19 mouse cellular contexts compared by ENCODE assay signal in the genomic region with DNA sequence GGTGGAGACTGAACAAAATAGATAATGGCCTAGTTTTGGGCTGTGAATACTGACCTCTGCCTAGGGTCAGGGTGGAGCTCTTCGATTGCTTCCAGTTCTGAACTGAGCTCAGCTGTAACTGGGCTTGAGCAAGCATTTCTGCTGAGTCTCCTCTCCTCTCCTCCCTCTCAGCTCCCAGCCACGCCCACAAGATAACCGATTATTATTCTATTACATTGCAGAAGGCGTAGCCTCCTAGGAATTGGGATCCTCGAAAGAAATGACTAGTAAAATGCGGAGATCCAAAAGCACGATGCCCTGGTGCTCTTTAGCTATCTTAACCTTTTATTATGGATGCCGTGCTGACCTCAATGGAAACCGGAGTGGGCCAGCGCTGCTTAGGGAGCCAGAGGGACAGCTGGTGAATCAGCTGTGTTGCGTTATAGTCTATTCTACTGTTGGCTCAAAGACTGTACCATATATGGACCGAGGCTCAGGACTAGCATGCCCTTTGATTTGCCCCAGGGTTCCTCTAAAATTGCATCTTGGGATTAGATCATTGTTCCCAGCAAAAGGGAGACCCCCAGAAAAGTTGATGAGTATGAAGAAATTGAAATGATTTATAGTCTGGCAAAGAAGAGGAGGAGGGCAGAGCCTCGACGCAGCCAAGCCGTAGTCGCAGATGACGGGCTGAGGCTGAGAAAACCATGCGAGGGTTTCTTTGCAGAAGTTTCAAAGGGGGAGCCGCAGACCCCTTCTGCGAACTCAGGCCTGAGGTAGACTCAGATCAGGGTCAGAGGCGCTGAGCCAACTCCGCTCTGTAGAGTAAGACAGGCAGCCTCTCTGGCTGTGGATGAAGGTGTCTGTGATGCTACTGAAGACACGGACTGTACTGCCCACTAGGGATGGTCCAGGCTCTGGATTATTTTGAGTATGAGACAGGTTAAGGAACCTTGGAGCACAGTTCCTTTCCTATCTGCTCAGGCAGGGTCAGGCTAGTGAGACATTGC. TPM values are rescaled to one million over a fixed set of nuclear protein-coding genes. Genes with fewer than 3 reads are reported as not detected.
DNase-seq lines count a peak whose midpoint lies in the region; ATAC-seq lines count a peak whose summit lies in the region.
"Had no signal": no experiment of that assay in that cellular context is flagged by ENCODE, and none has a peak within 500 bp of the region (broad histone marks: within the 10 kb centered on the region; RNA-seq: fewer than 3 reads in every experiment).

No protein-coding gene starts in this region.

- 0 out of 2 replicates have a peak, but pooled peaks have one; percentile 60 for ATAC-seq in limb, embryonic 13.5 days (ENCODE audit: low FRiP score, low read depth)
- ATAC-seq: forebrain, embryonic 16.5 days; hindbrain, embryonic 16.5 days had no signal

- peaks cover 11% of the 10 kb centered on the region; the same call in 1 of the 2 replicates for H3K4me1 ChIP-seq in heart, embryonic 10.5 days
- peaks cover 7% of the 10 kb centered on the region; the same call in 1 of the 2 replicates for H3K4me1 ChIP-seq in limb, embryonic 13.5 days
- H3K4me1 ChIP-seq in limb, embryonic 10.5 days, result peaks cover 8% of the 10 kb centered on the region; the same call in 1 of the 2 replicates
- H3K4me1 ChIP-seq: stomach, embryonic 15.5 days had no signal

- H3K4me2 ChIP-seq in limb, embryonic 13.5 days (replicated peaks), result no peak overlapping the region
- H3K4me2 ChIP-seq: liver, embryonic 11.5 days; lung, embryonic 14.5 days; stomach, embryonic 15.5 days had no signal

- no peak overlapping the region for H3K4me3 ChIP-seq in heart, embryonic 10.5 days
- H3K4me3 ChIP-seq in limb, embryonic 13.5 days, result no peak overlapping the region
- H3K4me3 ChIP-seq in limb, embryonic 10.5 days, result no peak overlapping the region
- H3K4me3 ChIP-seq: erythroblast, embryonic 14.5 days; stomach, embryonic 15.5 days had no signal

- H3K9me3 ChIP-seq in heart, embryonic 10.5 days, result no peaks in the 10 kb centered on the region
- no peaks in the 10 kb centered on the region for H3K9me3 ChIP-seq in limb, embryonic 13.5 days
- no peaks in the 10 kb centered on the region for H3K9me3 ChIP-seq in limb, embryonic 10.5 days (replicated peaks)
- H3K9me3 ChIP-seq: stomach, embryonic 15.5 days had no signal

- no peak overlapping the region for H3K27ac ChIP-seq in heart, embryonic 10.5 days
- H3K27ac ChIP-seq in limb, embryonic 13.5 days, result no peak overlapping the region
- no peak overlapping the region for H3K27ac ChIP-seq in limb, embryonic 10.5 days
- H3K27ac ChIP-seq: stomach, embryonic 15.5 days had no signal

- H3K36me3 ChIP-seq in heart, embryonic 10.5 days, result no peaks in the 10 kb centered on the region
- H3K36me3 ChIP-seq in limb, embryonic 13.5 days, result no peaks in the 10 kb centered on the region
- H3K36me3 ChIP-seq in limb, embryonic 10.5 days, result no peaks in the 10 kb centered on the region
- H3K36me3 ChIP-seq: stomach, embryonic 15.5 days had no signal

- H3K27me3 ChIP-seq in heart, embryonic 10.5 days (ENCODE audit: insufficient read depth, poor library complexity, severe bottlenecking), result no peaks in the 10 kb centered on the region
- no peaks in the 10 kb centered on the region for H3K27me3 ChIP-seq in limb, embryonic 13.5 days
- H3K27me3 ChIP-seq in limb, embryonic 10.5 days (ENCODE audit: low read depth, poor library complexity, severe bottlenecking), result no peaks in the 10 kb centered on the region
- H3K27me3 ChIP-seq: stomach, embryonic 15.5 days had no signal

- DNase-seq in heart, adult 11 months, result peak; percentile 94
- no peak for DNase-seq in heart, embryonic 10.5 days (ENCODE audit: low spot score)
- DNase-seq in limb, embryonic 10.5 days (ENCODE audit: low spot score), result no peak
- peak; percentile 56 for DNase-seq in adipocyte (ENCODE audit: low spot score)
- peak; percentile 58 for DNase-seq in skeletal muscle tissue, adult 2 months (ENCODE audit: low read depth, low spot score)
- no peak for DNase-seq in kidney, postnatal 14 days
- DNase-seq: cerebellum, adult 9-11 months; kidney, adult 2 months; kidney, postnatal 36 days; lung, embryonic 14.5 days; right cerebral cortex, adult 18-20 months; spleen, adult 18-20 months; thymus, postnatal 14 days had no signal

- 89% methylated on average over 23 of the region's 23 CpGs for WGBS in heart, embryonic 10.5 days
- WGBS in limb, embryonic 13.5 days, result 81% methylated on average over 23 of the region's 23 CpGs
- WGBS in limb, embryonic 10.5 days, result 88% methylated on average over 23 of the region's 23 CpGs

- H3K9ac ChIP-seq in limb, embryonic 13.5 days, result no peak overlapping the region
- H3K9ac ChIP-seq: lung, embryonic 14.5 days; stomach, embryonic 15.5 days had no signal

RNA-seq across cellular contexts. Expression of gene Tram2, which starts 18.3 kb away (rescaled TPM):
- 5.2 and 5.8 TPM in 2 replicates for polyA plus RNA-seq in heart, embryonic 10.5 days (2016; fragmentation: Nextera tagmentation; extraction: Ambion mirVana)
- 11.6 and 12.4 TPM in 2 replicates for polyA plus RNA-seq in limb, embryonic 13.5 days (2015; fragmentation: Nextera tagmentation; extraction: Ambion mirVana)
- 5.1 and 6.1 TPM in 2 replicates for polyA plus RNA-seq in limb, embryonic 10.5 days (2016; fragmentation: Nextera tagmentation; extraction: Ambion mirVana)
- polyA plus RNA-seq: erythroblast, embryonic 14.5 days had no signal

Comparison
In these comparisons a context has a peak if more than half of its experiments do, and no peak if none do; other contexts are left out.
1. DNase-seq: peak in heart, adult 11 months (single experiment), adipocyte (single experiment) and skeletal muscle tissue, adult 2 months (single experiment); none in heart, embryonic 10.5 days (single experiment), limb, embryonic 10.5 days (single experiment) and kidney, postnatal 14 days (single experiment).